Mouse (Mus musculus): ENCODE data around the gene Cercam. TPM values are rescaled to one million over a fixed set of nuclear protein-coding genes. Genes with fewer than 3 reads are reported as not detected.
A peak's percentile ranks its signal among the peaks of the same experiment; 100 is the strongest.

Gene Cercam
- total RNA-seq (2015) (13.0 and 13.9 TPM in 2 replicates), total RNA-seq (2017) (7.7 and 10.8 TPM in 2 replicates)

- peak; percentile 81 for ATAC-seq (replicated peaks; ENCODE audit: poor library complexity)
Measured at GRCm38 (mm10) chr2:29868949-29869645, at the start of gene Cercam. Gene Cercam, plus strand, starts transcription at chr2:29869164.

- ATAC-seq (replicated peaks; ENCODE audit: poor library complexity), result no peak
Measured at GRCm38 (mm10) chr2:29819363-29819762, 49.6 kb upstream of the Cercam start.

GRCm38 (mm10) chr2:29820025-29820817 lies 48.7 kb upstream of the Cercam start, which contains the start of gene Urm1:
Gene Urm1, plus strand, starts transcription at chr2:29820075.
- peak; percentile 73 for ATAC-seq (replicated peaks; ENCODE audit: poor library complexity)

- peak; percentile 17 for ATAC-seq (replicated peaks; ENCODE audit: poor library complexity)
Measured at GRCm38 (mm10) chr2:29826318-29826925, 42.5 kb upstream of the Cercam start.

GRCm38 (mm10) chr2:29826926-29827708 lies 41.8 kb upstream of the Cercam start:
- ATAC-seq (replicated peaks; ENCODE audit: poor library complexity), result peak; percentile 98

- peak; percentile 27; the same call in 1 of the 2 replicates for ATAC-seq (replicated peaks; ENCODE audit: poor library complexity)
Measured at GRCm38 (mm10) chr2:29827709-29828024, 41.3 kb upstream of the Cercam start.

- no peak for ATAC-seq (replicated peaks; ENCODE audit: poor library complexity)
Measured at GRCm38 (mm10) chr2:29831106-29831505, 37.9 kb upstream of the Cercam start.

- no peak for ATAC-seq (replicated peaks; ENCODE audit: poor library complexity)
Measured at GRCm38 (mm10) chr2:29833796-29834195, 35.2 kb upstream of the Cercam start.

- no peak for ATAC-seq (replicated peaks; ENCODE audit: poor library complexity)
Measured at GRCm38 (mm10) chr2:29835391-29835899, 33.5 kb upstream of the Cercam start.

GRCm38 (mm10) chr2:29839460-29839859 lies 29.5 kb upstream of the Cercam start:
- ATAC-seq (replicated peaks; ENCODE audit: poor library complexity), result no peak

GRCm38 (mm10) chr2:29843231-29844105 lies 25.5 kb upstream of the Cercam start:
- ATAC-seq (replicated peaks; ENCODE audit: poor library complexity), result no peak

- no peak for ATAC-seq (replicated peaks; ENCODE audit: poor library complexity)
Measured at GRCm38 (mm10) chr2:29844115-29844514, 24.8 kb upstream of the Cercam start.

- no peak for ATAC-seq (replicated peaks; ENCODE audit: poor library complexity)
Measured at GRCm38 (mm10) chr2:29844661-29845060, 24.3 kb upstream of the Cercam start.

- no peak for ATAC-seq (replicated peaks; ENCODE audit: poor library complexity)
Measured at GRCm38 (mm10) chr2:29845636-29846035, 23.3 kb upstream of the Cercam start.

- no peak for ATAC-seq (replicated peaks; ENCODE audit: poor library complexity)
Measured at GRCm38 (mm10) chr2:29846061-29846853, 22.7 kb upstream of the Cercam start.

- no peak for ATAC-seq (replicated peaks; ENCODE audit: poor library complexity)
Measured at GRCm38 (mm10) chr2:29846911-29847310, 22.1 kb upstream of the Cercam start.

- ATAC-seq (replicated peaks; ENCODE audit: poor library complexity), result no peak
Measured at GRCm38 (mm10) chr2:29849041-29849440, 19.9 kb upstream of the Cercam start.

- 0 out of 2 replicates have a peak, but pooled peaks have one; percentile 34 for ATAC-seq (replicated peaks; ENCODE audit: poor library complexity)
Measured at GRCm38 (mm10) chr2:29849841-29850480, 19.0 kb upstream of the Cercam start.
